Mouse (Mus musculus) inflammation-experienced regulatory T-cells, adult 6 months (primary cell): Measurements from ENCODE around the gene Vmn1r127. TPM values are rescaled to one million over a fixed set of nuclear protein-coding genes. Genes with fewer than 3 reads are reported as not detected.
"Not testable (repeated sequence)": the region's sequence is repeated elsewhere in the genome, so short reads cannot be mapped to it uniquely, and the experiment has no call there.

Experiments used
- ATAC-seq: one replicate; pipeline ENCODE4 v1.8.0; 2017
- polyA plus RNA-seq, 3 experiments: library from polyadenylated mRNA; unstranded; fragments of 100-300 nt; shearing (Covaris generic); gene quantifications; one replicate each; pipeline ENCODE4 v1.2.1; 2017

Gene Vmn1r127
- not detected for polyA plus RNA-seq

- ATAC-seq, result not testable (repeated sequence)
Observed at GRCm38 (mm10) chr7:21319761-21320160, at the start of gene Vmn1r127. Gene Vmn1r127 (minus strand): TSS chr7:21319861.

- ATAC-seq, result not testable (repeated sequence)
Observed at GRCm38 (mm10) chr7:21361191-21361590, 41.5 kb upstream of the Vmn1r127 start, which contains the start of gene Vmn1r129. Gene Vmn1r129 (minus strand): TSS chr7:21361291.

- not testable (repeated sequence) for ATAC-seq
Observed at GRCm38 (mm10) chr7:21349073-21349472, 29.4 kb upstream of the Vmn1r127 start, which contains the start of gene Vmn1r128. Gene Vmn1r128 (plus strand): TSS chr7:21349373.

- not testable (repeated sequence) for ATAC-seq
Observed at GRCm38 (mm10) chr7:21301367-21301766, 18.3 kb downstream of the Vmn1r127 start, which contains the start of gene Vmn1r126. Gene Vmn1r126 (minus strand): TSS chr7:21301467.

GRCm38 (mm10) chr7:21271879-21272278 lies 47.8 kb downstream of the Vmn1r127 start, which contains the start of gene Vmn1r125:
Gene Vmn1r125 (plus strand): TSS chr7:21272179.
- ATAC-seq, result not testable (repeated sequence)

Other genes with a start within 250 kb of the Vmn1r127 start
- gene Vmn1r121, start 221.3 kb downstream of the Vmn1r127 start, polyA plus RNA-seq, result not detected
- not detected for gene Vmn1r122, start 185.7 kb downstream of the Vmn1r127 start, polyA plus RNA-seq
- gene Vmn1r123, start 157.7 kb downstream of the Vmn1r127 start, polyA plus RNA-seq, result not detected
- under 1 TPM in 1 of 3 experiments, not detected in 2; 0.27 TPM for gene Gm5157, start 129.4 kb downstream of the Vmn1r127 start, polyA plus RNA-seq
- gene Vmn1r124, start 59.2 kb downstream of the Vmn1r127 start, polyA plus RNA-seq, result not detected
- gene Vmn1r125, start 47.7 kb downstream of the Vmn1r127 start, polyA plus RNA-seq, result not detected
- not detected for gene Vmn1r126, start 18.4 kb downstream of the Vmn1r127 start, polyA plus RNA-seq
- not detected for gene Vmn1r128, start 29.5 kb upstream of the Vmn1r127 start, polyA plus RNA-seq
- gene Vmn1r129, start 41.4 kb upstream of the Vmn1r127 start, polyA plus RNA-seq, result not detected
- gene Gm6882, start 112.9 kb upstream of the Vmn1r127 start, polyA plus RNA-seq, result under 1 TPM in 1 of 3 experiments, not detected in 2; 0.16 TPM
- gene Vmn1r130, start 191.9 kb upstream of the Vmn1r127 start, polyA plus RNA-seq, result not detected
- not detected for gene Vmn1r131, start 226.2 kb upstream of the Vmn1r127 start, polyA plus RNA-seq